Mouse (Mus musculus) liver, embryonic 14.5 days (tissue): Measurements from ENCODE around the gene Epb41l4b.

Experiments used
- CTCF ChIP-seq: IDR thresholded peaks from 2 replicates; pipeline ENCODE4 v1.5.1; 2016; ENCODE audit warnings: antibody characterized with exemption, low read depth, control low read depth
- EP300 ChIP-seq: IDR thresholded peaks from 2 replicates; pipeline ENCODE4 v1.6.1; 2016; ENCODE audit warnings: antibody characterized with exemption, low read depth

DNA sequence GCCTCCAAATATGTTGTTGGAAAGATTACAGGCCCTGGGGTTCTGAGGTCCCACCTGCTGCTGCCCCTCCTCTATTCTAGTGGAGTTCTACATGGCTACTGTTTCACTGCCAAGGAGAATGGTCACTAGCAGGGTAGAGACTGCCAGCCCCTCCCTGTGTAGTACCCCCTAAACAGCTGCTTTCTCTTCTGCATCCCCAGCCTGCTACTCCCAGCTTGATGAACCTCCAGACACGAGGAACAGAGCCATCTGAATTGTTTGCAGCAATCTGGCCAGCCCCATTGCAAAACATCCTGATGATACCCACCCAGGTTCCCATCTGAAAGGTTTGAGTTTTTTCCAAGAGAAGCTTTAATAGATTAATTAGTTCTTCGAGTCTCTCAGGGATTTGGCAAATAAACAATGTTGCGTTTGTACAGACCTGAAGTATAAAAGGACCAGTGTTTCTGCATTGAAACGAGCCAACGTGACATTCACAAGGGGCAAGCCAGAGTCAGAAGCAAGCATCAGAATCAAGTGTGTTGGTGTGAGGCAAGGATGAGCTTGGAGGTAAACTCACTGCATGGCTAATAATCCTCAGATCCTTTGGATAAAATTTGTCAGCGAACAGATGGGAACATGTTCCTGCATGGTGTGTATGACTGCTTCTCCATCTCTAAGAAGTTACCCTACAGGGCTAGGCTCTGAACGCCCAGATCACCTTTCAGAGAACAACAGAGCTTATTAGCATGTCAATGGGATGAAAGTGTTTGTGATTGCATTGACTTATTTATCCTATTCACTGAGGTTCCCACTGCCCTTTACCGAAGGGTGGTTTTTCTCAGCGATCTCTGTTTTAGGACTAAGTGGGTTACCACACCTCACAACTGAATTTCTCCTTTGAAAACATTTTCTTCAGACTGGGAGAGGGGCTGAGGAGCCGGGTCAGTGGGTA lies 19.8 kb upstream of the Epb41l4b start:
- TF ChIP-seq CTCF (no peak), EP300 (no peak)
